Mouse (Mus musculus) embryonic facial prominence, embryonic 13.5 days (tissue): Measurements from ENCODE around the gene Vtn. TPM values are rescaled to one million over a fixed set of nuclear protein-coding genes. Genes with fewer than 3 reads are reported as not detected.
"Not testable (repeated sequence)": the region's sequence is repeated elsewhere in the genome, so short reads cannot be mapped to it uniquely, and the experiment has no call there.

Source experiments
- ATAC-seq: fragments of 200-750 bp; cut with Nextera tagmentation; 2 replicates; pipeline ENCODE4 v1.8.0; 2017; ENCODE audit warnings: low read depth; ENCODE audit not compliant: insufficient number of reproducible peaks, insufficient read depth, low FRiP score, low TSS enrichment
- H3K27ac ChIP-seq: fragments of 300-500 bp; sonication (generic); 2 replicates; pipeline ENCODE4 v1.5.1; 2015; ENCODE audit warnings: moderate library complexity, mild to moderate bottlenecking, inconsistent platforms
- H3K27me3 ChIP-seq: fragments of 300-500 bp; sonication (generic); 2 replicates; pipeline ENCODE4 v1.6.1; 2015; ENCODE audit warnings: mild to moderate bottlenecking, inconsistent platforms
- H3K36me3 ChIP-seq: fragments of 300-500 bp; sonication (generic); 2 replicates; pipeline ENCODE4 v1.6.1; 2015; ENCODE audit warnings: mild to moderate bottlenecking, inconsistent platforms
- H3K4me1 ChIP-seq: fragments of 300-500 bp; sonication (generic); 2 replicates; pipeline ENCODE4 v1.6.1; 2015; ENCODE audit warnings: inconsistent platforms
- H3K4me2 ChIP-seq: fragments of 300-500 bp; sonication (generic); 2 replicates; pipeline ENCODE4 v1.6.1; 2015; ENCODE audit warnings: moderate library complexity, mild to moderate bottlenecking, inconsistent platforms
- H3K4me3 ChIP-seq: fragments of 300-500 bp; sonication (generic); 2 replicates; pipeline ENCODE4 v1.5.1; 2015; ENCODE audit warnings: mild to moderate bottlenecking, inconsistent platforms
- H3K9ac ChIP-seq: fragments of 300-500 bp; sonication (generic); 2 replicates; pipeline ENCODE4 v1.6.1; 2015; ENCODE audit warnings: mild to moderate bottlenecking, inconsistent platforms
- H3K9me3 ChIP-seq: fragments of 300-500 bp; sonication (generic); 2 replicates; pipeline ENCODE4 v1.6.1; 2016; ENCODE audit warnings: inconsistent platforms
- WGBS: fragments of 180-500 bp; shearing (Covaris S2); methylation state at CpG from one replicate; pipeline ENCODE4 v1.1.7; 2015; ENCODE audit warnings: mixed read lengths; 5-methylcytosine and 5-hydroxymethylcytosine counted together
- polyA plus RNA-seq: library from polyadenylated mRNA; unstranded; fragments of >200 nt; fragmentation: Nextera tagmentation; extraction: Ambion mirVana; gene quantifications from 2 replicates; pipeline ENCODE4 v1.2.1, GENCODE M21; 2015

The Vtn gene
- polyA plus RNA-seq, 1 experiment from 2014 or later, result 2.2 TPM

GRCm38 (mm10) chr11:78521880-78522279 lies 23.0 kb downstream of the Vtn start:
- WGBS, result 96% methylated on average over 3 of the region's 3 CpGs
- ATAC-seq, result no peak
- Histone ChIP-seq H3K4me3 (no peak overlapping the region), H3K27me3 (no peaks in the 10 kb centered on the region), H3K4me2 (no peak overlapping the region), H3K4me1 (no peaks in the 10 kb centered on the region), H3K9me3 (no peaks in the 10 kb centered on the region), H3K9ac (no peak overlapping the region), H3K27ac (no peak overlapping the region), H3K36me3 (peaks cover 94% of the 10 kb centered on the region)

GRCm38 (mm10) chr11:78522481-78522997 lies 23.6 kb downstream of the Vtn start:
- H3K36me3 ChIP-seq, result peaks cover 98% of the 10 kb centered on the region
- no peak for ATAC-seq

GRCm38 (mm10) chr11:78523241-78523955 lies 24.5 kb downstream of the Vtn start:
- Histone ChIP-seq H3K27me3 (no peaks in the 10 kb centered on the region), H3K9me3 (no peaks in the 10 kb centered on the region), H3K9ac (no peak overlapping the region), H3K4me2 (no peak overlapping the region), H3K4me1 (no peaks in the 10 kb centered on the region), H3K27ac (no peak overlapping the region), H3K4me3 (no peak overlapping the region), H3K36me3 (peaks cover 98% of the 10 kb centered on the region)
- WGBS, result 89% methylated on average over 9 of the region's 9 CpGs
- no peak for ATAC-seq

More at GRCm38 (mm10) chr11:78522481-78522997, 23.6 kb downstream of the Vtn start:
- Histone ChIP-seq H3K9ac (no peak overlapping the region), H3K9me3 (no peaks in the 10 kb centered on the region), H3K4me2 (no peak overlapping the region), H3K27me3 (no peaks in the 10 kb centered on the region), H3K4me1 (no peaks in the 10 kb centered on the region), H3K27ac (no peak overlapping the region), H3K4me3 (no peak overlapping the region; the same call in 1 of the 2 replicates)
- WGBS, result 93% methylated on average over 1 of the region's 1 CpGs

- no peak for ATAC-seq
- no peak overlapping the region for H3K27ac ChIP-seq
- H3K4me1 ChIP-seq, result no peaks in the 10 kb centered on the region
- 82% methylated on average over 2 of the region's 2 CpGs for WGBS
- no peaks in the 10 kb centered on the region for H3K27me3 ChIP-seq
- H3K4me2 ChIP-seq, result no peak overlapping the region
- no peak overlapping the region for H3K9ac ChIP-seq
- peaks cover 99% of the 10 kb centered on the region for H3K36me3 ChIP-seq
- H3K9me3 ChIP-seq, result no peaks in the 10 kb centered on the region
- H3K4me3 ChIP-seq, result no peak overlapping the region
These were observed 25.9 kb downstream of the Vtn start for GRCm38 (mm10) chr11:78524838-78525237.

- 88% methylated on average over 9 of the region's 9 CpGs for WGBS
- Histone ChIP-seq H3K36me3 (peaks cover 75% of the 10 kb centered on the region), H3K4me3 (no peak overlapping the region), H3K27me3 (no peaks in the 10 kb centered on the region), H3K4me1 (no peaks in the 10 kb centered on the region), H3K9ac (no peak overlapping the region), H3K9me3 (no peaks in the 10 kb centered on the region), H3K4me2 (no peak overlapping the region), H3K27ac (no peak overlapping the region)
- ATAC-seq, result no peak
These were observed 29.8 kb downstream of the Vtn start for GRCm38 (mm10) chr11:78528714-78529113.

- H3K36me3 ChIP-seq, result peaks cover 62% of the 10 kb centered on the region
These were observed 31.1 kb downstream of the Vtn start for GRCm38 (mm10) chr11:78530001-78530400.

GRCm38 (mm10) chr11:78531046-78531445 lies 32.2 kb downstream of the Vtn start:
- Histone ChIP-seq H3K27ac (0 out of 2 replicates have a peak overlapping the region, but pooled peaks have one; percentile 22), H3K27me3 (no peaks in the 10 kb centered on the region), H3K4me1 (peaks cover 11% of the 10 kb centered on the region), H3K36me3 (peaks cover 52% of the 10 kb centered on the region), H3K9ac (no peak overlapping the region), H3K4me3 (no peak overlapping the region), H3K4me2 (no peak overlapping the region), H3K9me3 (no peaks in the 10 kb centered on the region)
- 64% methylated on average over 6 of the region's 6 CpGs for WGBS
- no peak for ATAC-seq

More at GRCm38 (mm10) chr11:78530001-78530400, 31.1 kb downstream of the Vtn start:
- 88% methylated on average over 12 of the region's 12 CpGs for WGBS
- Histone ChIP-seq H3K27ac (no peak overlapping the region), H3K27me3 (no peaks in the 10 kb centered on the region), H3K9ac (no peak overlapping the region), H3K4me1 (peaks cover 8% of the 10 kb centered on the region), H3K4me3 (no peak overlapping the region), H3K4me2 (no peak overlapping the region), H3K9me3 (no peaks in the 10 kb centered on the region)
- ATAC-seq, result no peak

- not testable (repeated sequence) for H3K4me3 ChIP-seq, H3K4me2 ChIP-seq, H3K27me3 ChIP-seq, H3K9me3 ChIP-seq, H3K9ac ChIP-seq, H3K27ac ChIP-seq, ATAC-seq
- Histone ChIP-seq H3K36me3 (peaks cover 47% of the 10 kb centered on the region), H3K4me1 (peaks cover 11% of the 10 kb centered on the region)
- WGBS, result 94% methylated on average over 10 of the region's 10 CpGs
These were observed 32.6 kb downstream of the Vtn start for GRCm38 (mm10) chr11:78531515-78531914.

GRCm38 (mm10) chr11:78534516-78534915 lies 35.6 kb downstream of the Vtn start:
- Histone ChIP-seq H3K9ac (no peak overlapping the region), H3K9me3 (no peaks in the 10 kb centered on the region), H3K27me3 (no peaks in the 10 kb centered on the region), H3K36me3 (peaks cover 31% of the 10 kb centered on the region), H3K4me1 (peaks cover 27% of the 10 kb centered on the region), H3K27ac (no peak overlapping the region), H3K4me2 (peak overlapping the region; percentile 86), H3K4me3 (peak overlapping the region; percentile 86)
- ATAC-seq, result no peak
- WGBS, result 85% methylated on average over 4 of the region's 4 CpGs

GRCm38 (mm10) chr11:78535376-78536079 lies 36.6 kb downstream of the Vtn start:
- Histone ChIP-seq H3K27ac (peak overlapping the region; percentile 96), H3K36me3 (peaks cover 29% of the 10 kb centered on the region), H3K9ac (peak overlapping the region; percentile 86), H3K4me2 (peak overlapping the region; percentile 86), H3K9me3 (no peaks in the 10 kb centered on the region), H3K4me1 (peaks cover 27% of the 10 kb centered on the region), H3K27me3 (no peaks in the 10 kb centered on the region), H3K4me3 (peak overlapping the region; percentile 86)
- WGBS, result under 1% methylated on average over 23 of the region's 23 CpGs
- no peak; the same call in 1 of the 2 replicates for ATAC-seq

GRCm38 (mm10) chr11:78536080-78536689 lies 37.3 kb downstream of the Vtn start, which contains the start of the genes Tnfaip1 and Ift20:
Tnfaip1 (minus strand) TSS chr11:78536332.
Ift20 (plus strand) TSS chr11:78536361.
- peak; percentile 97 for ATAC-seq
- H3K27me3 ChIP-seq, result no peaks in the 10 kb centered on the region
- peaks cover 27% of the 10 kb centered on the region for H3K4me1 ChIP-seq
- peak within 1 kb of the TSS; percentile 89 for H3K9ac ChIP-seq
- peak within 1 kb of the TSS; percentile 86 for H3K4me3 ChIP-seq
- WGBS, result under 1% methylated on average over 52 of the region's 52 CpGs
- H3K9me3 ChIP-seq, result no peaks in the 10 kb centered on the region
- H3K36me3 ChIP-seq, result peaks cover 29% of the 10 kb centered on the region
- peak within 1 kb of the TSS; percentile 86 for H3K4me2 ChIP-seq
- H3K27ac ChIP-seq, result peak within 1 kb of the TSS; percentile 96
